In genomic region chr5:148419112-148419526, GRCm38 (mm10) we compare ENCODE assay signal across 9 mouse cellular contexts. TPM values are rescaled to one million over a fixed set of nuclear protein-coding genes. Genes with fewer than 3 reads are reported as not detected.
DNase-seq lines count a peak whose midpoint lies in the region; ATAC-seq and TF ChIP-seq lines count a peak whose summit lies in the region.
"Had no signal": no experiment of that assay in that cellular context is flagged by ENCODE, and none has a peak within 500 bp of the region (broad histone marks: within the 10 kb centered on the region; RNA-seq: fewer than 3 reads in every experiment).

No protein-coding gene starts in this region.

- DNase-seq in kidney, adult 9 months, result peak; percentile 36
- DNase-seq in CD4-positive, CD25-positive, alpha-beta regulatory T cell, adult 2 months (ENCODE audit: low read depth, low spot score), result peak; percentile 75
- DNase-seq in adrenal gland, postnatal 25 days, result peak; percentile 27
- peak; percentile 28 for DNase-seq in ovary, postnatal 36 days (ENCODE audit: low spot score)
- no peak for DNase-seq in yolk sac, embryonic 10.5 days (ENCODE audit: low spot score)
- no peak for DNase-seq in right cerebral cortex, postnatal 25 days

- H3K9me3 ChIP-seq in kidney, embryonic 16.5 days (ENCODE audit: low read length), result peaks cover 7% of the 10 kb centered on the region; the same call in 1 of the 2 replicates
- H3K9me3 ChIP-seq in intestine, postnatal 0 days (ENCODE audit: control insufficient read depth), result no peaks in the 10 kb centered on the region

- no peak overlapping the region for H3K27ac ChIP-seq in kidney, embryonic 16.5 days (ENCODE audit: low read length)
- H3K27ac ChIP-seq in intestine, postnatal 0 days (ENCODE audit: low read depth, low read length), result no peak overlapping the region
- H3K27ac ChIP-seq: neural tube, embryonic 13.5 days had no signal

- H3K36me3 ChIP-seq in kidney, embryonic 16.5 days (ENCODE audit: insufficient read depth, low read length), result no peaks in the 10 kb centered on the region
- no peaks in the 10 kb centered on the region for H3K36me3 ChIP-seq in intestine, postnatal 0 days (ENCODE audit: control insufficient read depth, insufficient read depth)
- H3K36me3 ChIP-seq: neural tube, embryonic 13.5 days had no signal

- WGBS in kidney, embryonic 16.5 days, result 71% methylated on average over 9 of the region's 9 CpGs
- WGBS in intestine, postnatal 0 days, result 38% methylated on average over 9 of the region's 9 CpGs

- H3K4me2 ChIP-seq in kidney, embryonic 16.5 days (replicated peaks; ENCODE audit: low read depth, low read length), result no peak overlapping the region
- peak overlapping the region; percentile 53 for H3K4me2 ChIP-seq in intestine, postnatal 0 days (replicated peaks; ENCODE audit: low read depth)
- H3K4me2 ChIP-seq: neural tube, embryonic 13.5 days had no signal

- no peak overlapping the region for H3K9ac ChIP-seq in kidney, embryonic 16.5 days (replicated peaks; ENCODE audit: low read length)
- no peak overlapping the region for H3K9ac ChIP-seq in intestine, postnatal 0 days (ENCODE audit: low read depth, low read length)
- H3K9ac ChIP-seq: neural tube, embryonic 13.5 days had no signal

- ATAC-seq in kidney, embryonic 16.5 days (ENCODE audit: low FRiP score, low TSS enrichment), result no peak
- peak; percentile 44 for ATAC-seq in intestine, postnatal 0 days

- peak; percentile 57 for TF ChIP-seq CTCF in intestine, postnatal 0 days (IDR thresholded peaks at IDR 0.05; ENCODE audit: low read depth)

- no peaks in the 10 kb centered on the region for H3K27me3 ChIP-seq in kidney, embryonic 16.5 days (ENCODE audit: insufficient read depth, low read length)
- no peaks in the 10 kb centered on the region for H3K27me3 ChIP-seq in intestine, postnatal 0 days (replicated peaks; ENCODE audit: control insufficient read depth, insufficient read depth, low read length)
- H3K27me3 ChIP-seq: neural tube, embryonic 13.5 days had no signal

- no peaks in the 10 kb centered on the region for H3K4me1 ChIP-seq in kidney, embryonic 16.5 days (ENCODE audit: insufficient read depth, low read length)
- H3K4me1 ChIP-seq in intestine, postnatal 0 days (replicated peaks; ENCODE audit: control insufficient read depth, insufficient read depth, low read length), result no peaks in the 10 kb centered on the region
- H3K4me1 ChIP-seq: neural tube, embryonic 13.5 days had no signal

- no peak overlapping the region for H3K4me3 ChIP-seq in kidney, embryonic 16.5 days (ENCODE audit: low read length)
- peak overlapping the region; percentile 7; the same call in 1 of the 2 replicates for H3K4me3 ChIP-seq in intestine, postnatal 0 days (ENCODE audit: low read depth, low read length)
- H3K4me3 ChIP-seq: neural tube, embryonic 13.5 days had no signal

RNA-seq across cellular contexts. Expression of gene Slc7a1, which starts 19.4 kb away (rescaled TPM):
- polyA plus RNA-seq in kidney, embryonic 16.5 days (2015; fragmentation: Nextera tagmentation; extraction: Ambion mirVana), result 16.7 and 19.0 TPM in 2 replicates
- total RNA-seq in adrenal gland, postnatal 25 days (2021), result 86.8 and 106 TPM in 2 replicates
- polyA plus RNA-seq in intestine, postnatal 0 days (2015; fragmentation: Nextera tagmentation; extraction: Ambion mirVana), result 10.8 and 11.7 TPM in 2 replicates

Comparison
In these comparisons a context has a peak if more than half of its experiments do, and no peak if none do; other contexts are left out.
1. DNase-seq: peak in kidney, adult 9 months (single experiment), CD4-positive, CD25-positive, alpha-beta regulatory T cell, adult 2 months (single experiment), adrenal gland, postnatal 25 days (single experiment) and ovary, postnatal 36 days (single experiment); none in yolk sac, embryonic 10.5 days (single experiment) and right cerebral cortex, postnatal 25 days (single experiment).